Mouse (Mus musculus): ENCODE results near the gene Isy1.

DNA sequence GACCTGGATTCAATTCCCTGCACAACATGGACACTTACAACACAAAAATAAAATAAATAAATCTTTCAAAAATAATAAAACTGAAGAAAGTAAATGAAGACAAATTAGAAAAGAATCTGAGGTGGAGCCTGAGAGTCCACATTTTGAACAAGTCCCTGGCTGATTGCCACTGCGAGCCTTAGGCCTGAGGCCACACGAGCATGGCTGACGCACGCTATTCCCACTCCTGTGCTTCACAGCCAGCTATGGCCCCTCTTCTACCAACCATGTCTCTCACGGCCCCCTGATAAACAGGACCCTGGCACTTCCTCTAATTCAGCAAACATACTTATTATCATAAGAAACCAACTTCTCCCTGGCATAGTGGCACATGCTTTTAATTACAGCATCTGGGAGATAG lies 52.0 kb downstream of the Isy1 start:
- TF ChIP-seq CTCF (conservative IDR thresholded peaks at IDR 0.05; ENCODE audit: low read length) (no peak), NANOG (IDR thresholded peaks at IDR 0.05; ENCODE audit: borderline replicate concordance, low read length) (no peak)

All from E14TG2a.4 (cell line).